Mouse (Mus musculus): Measurements from ENCODE around the gene Ccnd3. TPM values are rescaled to one million over a fixed set of nuclear protein-coding genes. Genes with fewer than 3 reads are reported as not detected.
A peak's percentile ranks its signal among the peaks of the same experiment; 100 is the strongest.
"Not testable (repeated sequence)": the region's sequence is repeated elsewhere in the genome, so short reads cannot be mapped to it uniquely, and the experiment has no call there.

Ccnd3 gene
- polyA plus RNA-seq, 1 experiment from 2014 or later, result 301 TPM

DNA sequence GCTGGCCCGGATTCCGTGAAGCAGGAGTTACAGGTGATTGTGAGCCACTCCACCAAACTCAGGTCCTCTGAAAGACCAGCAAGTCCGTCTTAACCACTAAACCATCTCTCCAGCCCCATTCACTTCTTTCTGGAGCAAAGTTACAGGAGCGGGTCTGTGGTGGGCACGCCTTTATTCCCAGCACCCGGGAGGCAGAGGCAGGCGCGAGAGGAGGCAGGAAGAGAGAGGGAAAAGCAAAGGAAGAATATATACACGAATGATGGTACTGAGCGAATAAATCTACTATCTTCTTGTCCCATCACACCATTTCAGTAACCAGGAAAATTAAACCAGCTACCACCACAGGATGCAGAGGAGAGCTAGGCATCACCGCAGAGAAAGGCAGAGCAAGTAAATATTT, 3.3 kb upstream of the Ccnd3 start:
- peak; percentile 16; the same call in 1 of the 2 replicates for ATAC-seq (ENCODE audit: low FRiP score, low TSS enrichment)
- 6% methylated on average over 11 of the region's 11 CpGs for WGBS
- peak overlapping the region; percentile 81 for H3K9ac ChIP-seq (replicated peaks; ENCODE audit: low read length)
- H3K27me3 ChIP-seq (ENCODE audit: insufficient read depth, low read length), result no peaks in the 10 kb centered on the region
- no peaks in the 10 kb centered on the region for H3K9me3 ChIP-seq (ENCODE audit: low read length)
- peaks cover 31% of the 10 kb centered on the region for H3K36me3 ChIP-seq (ENCODE audit: insufficient read depth, low read length)
- peaks cover 28% of the 10 kb centered on the region for H3K4me1 ChIP-seq (ENCODE audit: insufficient read depth, low read length)
- peak overlapping the region; percentile 75 for H3K4me3 ChIP-seq (ENCODE audit: low read length)
- H3K27ac ChIP-seq (ENCODE audit: low read length), result no peak overlapping the region
- peak overlapping the region; percentile 86 for H3K4me2 ChIP-seq (replicated peaks; ENCODE audit: low read depth, low read length)

DNA sequence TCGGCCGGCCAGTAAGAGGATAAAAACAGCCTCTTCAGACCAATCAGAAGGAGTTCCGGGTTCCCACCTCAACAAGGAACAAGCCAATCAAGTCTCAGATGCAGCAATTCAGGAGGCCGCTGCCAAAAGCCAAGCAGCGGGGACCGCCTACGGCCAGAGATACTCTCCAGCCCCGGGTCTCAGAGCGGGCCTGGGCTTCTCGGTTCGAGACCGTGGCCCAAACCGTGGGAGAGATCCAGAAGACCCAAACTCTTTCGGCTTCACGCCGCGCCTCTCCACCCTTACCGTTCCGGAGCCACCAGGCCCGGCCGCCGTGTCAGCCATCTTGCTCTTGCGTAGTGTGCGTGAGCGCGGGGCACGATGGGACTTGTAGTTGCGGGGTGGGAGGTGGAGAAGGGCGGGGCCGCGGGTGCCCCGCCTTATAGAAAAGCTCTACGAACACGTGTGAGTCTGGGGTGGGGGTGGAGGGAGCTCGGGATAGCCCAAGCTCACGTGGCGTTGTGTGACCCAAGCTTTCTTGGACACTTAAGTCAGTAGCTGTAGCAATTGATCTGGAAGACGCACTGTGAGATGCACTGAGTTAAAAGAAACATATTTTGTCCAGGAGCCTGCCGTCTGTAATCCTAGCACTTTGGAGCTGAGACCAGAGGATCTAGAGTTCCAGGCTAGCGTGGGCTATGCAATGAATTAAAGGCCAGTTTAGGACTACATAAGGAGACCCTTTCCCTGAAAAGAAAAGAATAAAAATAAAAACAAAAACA, 2.7 kb upstream of the Ccnd3 start, which contains the start of gene Taf8:
Gene Taf8, minus strand, starts transcription at position 347 of the 761 bp plus-strand sequence.
- Histone ChIP-seq H3K27ac (ENCODE audit: low read length) (peak within 1 kb of the TSS; percentile 82), H3K4me3 (ENCODE audit: low read length) (peak within 1 kb of the TSS; percentile 75), H3K36me3 (ENCODE audit: insufficient read depth, low read length) (peaks cover 27% of the 10 kb centered on the region), H3K4me2 (replicated peaks; ENCODE audit: low read depth, low read length) (peak within 1 kb of the TSS; percentile 86), H3K9me3 (ENCODE audit: low read length) (no peaks in the 10 kb centered on the region), H3K27me3 (ENCODE audit: insufficient read depth, low read length) (no peaks in the 10 kb centered on the region), H3K9ac (replicated peaks; ENCODE audit: low read length) (peak within 1 kb of the TSS; percentile 81), H3K4me1 (ENCODE audit: insufficient read depth, low read length) (peaks cover 28% of the 10 kb centered on the region)
- WGBS, result 2% methylated on average over 40 of the region's 40 CpGs
- ATAC-seq (ENCODE audit: low FRiP score, low TSS enrichment), result peak; percentile 94

DNA sequence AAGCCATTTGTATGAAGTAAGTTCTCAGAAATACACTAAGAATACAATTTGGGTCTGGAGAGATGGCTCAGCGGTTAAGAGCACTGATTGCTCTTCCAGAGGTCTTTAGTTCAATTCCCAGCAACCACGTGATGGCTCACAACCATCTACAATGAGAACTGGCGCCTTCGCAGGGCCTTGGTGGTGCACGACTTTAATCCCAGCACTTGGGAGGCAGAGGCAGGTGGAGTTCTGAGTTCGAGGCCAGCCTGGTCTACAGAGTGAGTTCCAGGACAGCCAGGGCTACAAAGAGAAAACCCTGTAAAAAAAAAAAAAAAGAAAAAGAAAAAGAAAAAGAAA, 2.2 kb upstream of the Ccnd3 start:
- Histone ChIP-seq H3K27ac (ENCODE audit: low read length) (peak overlapping the region; percentile 25), H3K4me2 (replicated peaks; ENCODE audit: low read depth, low read length) (peak overlapping the region; percentile 86; the same call in 1 of the 2 replicates), H3K4me1 (ENCODE audit: insufficient read depth, low read length) (peaks cover 32% of the 10 kb centered on the region), H3K36me3 (ENCODE audit: insufficient read depth, low read length) (peaks cover 23% of the 10 kb centered on the region), H3K4me3 (ENCODE audit: low read length) (peak overlapping the region; percentile 75; the same call in 1 of the 2 replicates)
- WGBS, result 83% methylated on average over 6 of the region's 6 CpGs
- not testable (repeated sequence) for H3K9ac ChIP-seq (replicated peaks; ENCODE audit: low read length); ATAC-seq (ENCODE audit: low FRiP score, low TSS enrichment); H3K27me3 ChIP-seq (ENCODE audit: insufficient read depth, low read length); H3K9me3 ChIP-seq (ENCODE audit: low read length)

DNA sequence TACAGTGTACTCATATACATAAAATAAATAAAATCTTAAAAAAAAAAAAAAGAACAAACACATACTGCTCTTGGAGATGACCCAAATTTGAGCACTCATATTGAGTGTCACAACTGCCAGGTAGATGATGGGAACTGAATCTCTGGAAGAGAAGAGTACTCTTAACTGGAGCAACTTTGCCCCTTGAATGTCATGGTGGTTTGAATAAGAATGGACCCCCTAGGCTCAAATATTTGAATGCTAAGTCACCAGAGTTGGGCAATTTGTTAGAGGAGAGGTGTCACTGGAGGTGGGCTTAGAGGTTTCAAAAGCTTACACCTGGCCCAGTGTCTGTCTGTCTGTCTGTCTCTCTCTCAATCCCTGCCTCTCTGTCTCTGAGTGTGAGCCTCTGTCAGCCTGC, 1.2 kb upstream of the Ccnd3 start:
- peaks cover 15% of the 10 kb centered on the region for H3K36me3 ChIP-seq (ENCODE audit: insufficient read depth, low read length)
- H3K27me3 ChIP-seq (ENCODE audit: insufficient read depth, low read length), result no peaks in the 10 kb centered on the region
- no peak overlapping the region for H3K9ac ChIP-seq (replicated peaks; ENCODE audit: low read length)
- H3K4me2 ChIP-seq (replicated peaks; ENCODE audit: low read depth, low read length), result no peak overlapping the region
- ATAC-seq (ENCODE audit: low FRiP score, low TSS enrichment), result no peak
- H3K9me3 ChIP-seq (ENCODE audit: low read length), result no peaks in the 10 kb centered on the region
- no peak overlapping the region for H3K27ac ChIP-seq (ENCODE audit: low read length)
- peaks cover 41% of the 10 kb centered on the region for H3K4me1 ChIP-seq (ENCODE audit: insufficient read depth, low read length)
- H3K4me3 ChIP-seq (ENCODE audit: low read length), result no peak overlapping the region

DNA sequence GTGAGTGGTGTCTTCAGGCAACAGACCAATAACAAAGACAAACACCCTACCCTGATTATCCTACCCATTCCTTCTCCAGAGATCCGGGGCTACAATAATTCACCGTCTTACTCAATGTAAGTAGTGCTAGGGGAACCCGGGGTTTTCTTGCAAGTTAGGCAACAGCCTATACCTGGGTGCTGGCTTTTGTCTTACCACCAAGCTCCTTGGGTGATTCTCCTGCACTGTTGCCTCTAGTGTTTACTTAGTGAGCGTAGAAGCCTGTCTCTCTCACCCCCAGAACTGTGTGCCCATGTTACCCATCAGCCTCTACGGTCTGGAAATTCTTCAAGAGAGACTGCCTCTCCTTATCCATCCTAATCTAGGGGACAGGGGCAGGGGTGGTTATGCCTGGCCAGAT, 623 bp upstream of the Ccnd3 start:
- no peak for ATAC-seq (ENCODE audit: low FRiP score, low TSS enrichment)
- Histone ChIP-seq H3K4me1 (ENCODE audit: insufficient read depth, low read length) (peaks cover 41% of the 10 kb centered on the region), H3K9me3 (ENCODE audit: low read length) (no peaks in the 10 kb centered on the region), H3K27ac (ENCODE audit: low read length) (no peak overlapping the region; the same call in 1 of the 2 replicates), H3K4me3 (ENCODE audit: low read length) (peak overlapping the region; percentile 45; the same call in 1 of the 2 replicates), H3K9ac (replicated peaks; ENCODE audit: low read length) (peak overlapping the region; percentile 64), H3K27me3 (ENCODE audit: insufficient read depth, low read length) (no peaks in the 10 kb centered on the region), H3K36me3 (ENCODE audit: insufficient read depth, low read length) (peaks cover 13% of the 10 kb centered on the region), H3K4me2 (replicated peaks; ENCODE audit: low read depth, low read length) (peak overlapping the region; percentile 67)
- 65% methylated on average over 5 of the region's 5 CpGs for WGBS

DNA sequence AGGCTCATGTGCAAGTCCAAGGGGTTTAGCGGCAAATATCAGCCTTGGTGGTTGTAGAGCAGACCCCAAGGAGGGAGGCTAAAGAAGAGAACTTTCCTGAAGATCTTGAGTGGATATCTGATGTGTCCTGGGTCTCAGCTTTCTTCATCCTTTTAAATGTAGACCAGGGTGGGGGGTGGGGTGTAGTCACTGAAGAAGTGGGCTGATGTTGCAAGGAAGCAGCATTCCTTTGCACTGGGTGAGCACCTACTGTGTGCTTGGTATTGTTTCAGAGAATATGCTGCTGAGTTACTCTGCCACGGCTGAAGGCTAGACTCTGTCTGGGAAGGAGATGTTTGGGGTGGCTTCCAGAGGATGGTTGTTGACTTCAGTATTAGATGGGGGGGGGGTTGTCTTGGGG, 715 bp downstream of the Ccnd3 start:
- H3K27ac ChIP-seq (ENCODE audit: low read length), result peak overlapping the region; percentile 37; the same call in 1 of the 2 replicates
- no peaks in the 10 kb centered on the region for H3K27me3 ChIP-seq (ENCODE audit: insufficient read depth, low read length)
- peak overlapping the region; percentile 45 for H3K4me3 ChIP-seq (ENCODE audit: low read length)
- 58% methylated on average over 2 of the region's 2 CpGs for WGBS
- H3K9me3 ChIP-seq (ENCODE audit: low read length), result no peaks in the 10 kb centered on the region
- peaks cover 41% of the 10 kb centered on the region for H3K4me1 ChIP-seq (ENCODE audit: insufficient read depth, low read length)
- peak overlapping the region; percentile 67 for H3K4me2 ChIP-seq (replicated peaks; ENCODE audit: low read depth, low read length)
- H3K9ac ChIP-seq (replicated peaks; ENCODE audit: low read length), result peak overlapping the region; percentile 64
- no peak for ATAC-seq (ENCODE audit: low FRiP score, low TSS enrichment)
- peaks cover 3% of the 10 kb centered on the region; the same call in 1 of the 2 replicates for H3K36me3 ChIP-seq (ENCODE audit: insufficient read depth, low read length)

DNA sequence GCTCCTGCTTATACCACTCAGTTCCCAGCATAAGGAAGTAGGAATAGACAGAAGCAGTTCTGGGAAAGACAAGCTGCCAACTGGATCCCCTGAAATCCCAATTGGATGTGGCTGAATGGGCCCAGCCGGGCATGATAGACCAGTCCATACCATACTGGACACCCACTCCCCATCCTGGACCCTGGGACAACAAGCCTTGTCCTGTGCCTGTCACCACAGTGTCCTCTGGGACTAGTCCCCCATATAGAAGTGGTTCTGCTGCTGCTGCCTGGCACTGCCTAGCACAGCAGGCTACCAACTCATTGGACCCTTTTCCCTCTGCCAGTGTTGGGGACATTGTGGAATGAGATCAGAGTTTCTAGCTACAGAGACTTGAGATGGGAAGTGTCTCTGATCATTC, 1.2 kb downstream of the Ccnd3 start:
- WGBS, result 77% methylated on average over 1 of the region's 1 CpGs
- peaks cover 39% of the 10 kb centered on the region for H3K4me1 ChIP-seq (ENCODE audit: insufficient read depth, low read length)
- no peak for ATAC-seq (ENCODE audit: low FRiP score, low TSS enrichment)
- no peaks in the 10 kb centered on the region for H3K9me3 ChIP-seq (ENCODE audit: low read length)
- no peak overlapping the region for H3K4me2 ChIP-seq (replicated peaks; ENCODE audit: low read depth, low read length)
- H3K9ac ChIP-seq (replicated peaks; ENCODE audit: low read length), result no peak overlapping the region
- H3K27me3 ChIP-seq (ENCODE audit: insufficient read depth, low read length), result no peaks in the 10 kb centered on the region
- H3K4me3 ChIP-seq (ENCODE audit: low read length), result no peak overlapping the region
- no peak overlapping the region for H3K27ac ChIP-seq (ENCODE audit: low read length)
- no peaks in the 10 kb centered on the region for H3K36me3 ChIP-seq (ENCODE audit: insufficient read depth, low read length)

DNA sequence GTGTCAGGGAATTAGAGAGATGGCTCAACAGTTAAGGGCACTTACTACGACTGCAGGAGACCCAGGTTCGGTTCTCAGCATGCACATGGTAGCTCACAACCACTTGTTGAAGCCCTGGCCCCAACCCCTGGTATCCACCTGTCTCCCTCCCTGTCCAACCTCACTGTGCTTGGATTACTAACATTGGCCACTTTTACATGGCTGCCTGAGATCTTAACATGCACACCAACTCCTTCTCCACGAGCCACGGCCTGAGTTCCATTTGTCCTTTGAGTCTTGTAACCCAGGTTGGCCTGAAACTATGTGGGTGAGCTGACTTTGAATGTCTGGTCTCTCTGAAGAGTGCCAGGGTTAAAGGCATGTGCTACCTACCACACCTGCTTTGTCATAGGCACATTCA, 1.8 kb downstream of the Ccnd3 start:
- no peak for ATAC-seq (ENCODE audit: low FRiP score, low TSS enrichment)
- no peaks in the 10 kb centered on the region for H3K36me3 ChIP-seq (ENCODE audit: insufficient read depth, low read length)
- peaks cover 39% of the 10 kb centered on the region for H3K4me1 ChIP-seq (ENCODE audit: insufficient read depth, low read length)
- no peak overlapping the region for H3K9ac ChIP-seq (replicated peaks; ENCODE audit: low read length)
- no peak overlapping the region for H3K27ac ChIP-seq (ENCODE audit: low read length)
- no peak overlapping the region for H3K4me3 ChIP-seq (ENCODE audit: low read length)
- no peaks in the 10 kb centered on the region for H3K9me3 ChIP-seq (ENCODE audit: low read length)
- no peaks in the 10 kb centered on the region for H3K27me3 ChIP-seq (ENCODE audit: insufficient read depth, low read length)
- 90% methylated on average over 4 of the region's 4 CpGs for WGBS
- H3K4me2 ChIP-seq (replicated peaks; ENCODE audit: low read depth, low read length), result no peak overlapping the region

DNA sequence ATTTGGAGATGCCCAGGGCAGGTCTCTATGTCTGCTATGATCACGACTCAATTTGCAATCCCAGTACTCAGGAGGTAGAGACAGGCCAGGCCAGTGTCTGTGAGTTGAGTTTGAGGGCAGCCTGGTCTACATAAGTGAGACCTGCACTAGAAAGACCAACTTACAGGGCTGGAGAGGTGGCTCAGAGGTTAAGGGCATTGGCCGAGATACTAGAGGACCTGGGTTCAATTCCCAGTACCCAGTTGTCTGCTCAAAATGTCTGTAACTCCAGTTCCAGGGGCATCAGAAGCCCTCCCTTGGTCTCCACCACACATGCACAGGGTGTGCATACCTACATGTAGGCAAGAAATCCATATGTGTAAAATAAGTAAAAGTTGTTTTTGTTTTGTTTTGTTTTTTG, 2.7 kb downstream of the Ccnd3 start:
- Histone ChIP-seq H3K9me3 (ENCODE audit: low read length) (no peaks in the 10 kb centered on the region), H3K4me3 (ENCODE audit: low read length) (no peak overlapping the region), H3K4me1 (ENCODE audit: insufficient read depth, low read length) (peaks cover 41% of the 10 kb centered on the region), H3K27ac (ENCODE audit: low read length) (peak overlapping the region; percentile 62; the same call in 1 of the 2 replicates), H3K27me3 (ENCODE audit: insufficient read depth, low read length) (no peaks in the 10 kb centered on the region), H3K9ac (replicated peaks; ENCODE audit: low read length) (no peak overlapping the region), H3K36me3 (ENCODE audit: insufficient read depth, low read length) (no peaks in the 10 kb centered on the region), H3K4me2 (replicated peaks; ENCODE audit: low read depth, low read length) (peak overlapping the region; percentile 52)
- WGBS, result 83% methylated on average over 2 of the region's 2 CpGs
- ATAC-seq (ENCODE audit: low FRiP score, low TSS enrichment), result no peak

DNA sequence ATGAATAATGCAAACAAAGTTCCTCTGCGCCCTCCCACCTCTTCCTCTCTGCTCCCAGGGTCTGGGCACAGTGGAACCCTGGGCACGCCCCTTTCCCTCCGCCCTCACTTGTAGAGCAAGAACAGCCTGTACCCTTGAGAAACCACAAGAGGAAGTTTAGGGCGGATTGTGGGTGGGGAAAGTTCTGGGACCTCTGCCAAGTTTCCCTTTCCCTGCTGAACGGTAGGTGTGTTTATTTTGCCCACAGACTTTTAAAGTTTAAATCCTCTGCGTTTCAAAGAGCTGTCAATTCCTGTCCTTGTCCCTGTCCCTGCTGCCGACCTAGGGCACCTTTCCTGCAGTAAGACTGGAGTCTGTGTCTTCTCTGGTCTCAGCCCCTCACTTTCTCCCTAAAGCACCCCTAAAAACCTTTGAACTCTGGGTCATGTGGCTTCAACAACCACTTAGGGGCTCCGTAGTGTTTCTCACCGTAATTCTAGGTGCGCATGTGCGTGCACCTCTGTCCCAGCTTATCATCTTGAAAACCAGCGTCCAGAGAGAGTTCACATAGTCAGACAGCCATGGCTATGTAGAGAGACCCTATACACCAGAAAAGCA, 3.3 kb downstream of the Ccnd3 start:
- H3K27ac ChIP-seq (ENCODE audit: low read length), result peak overlapping the region; percentile 95
- peak overlapping the region; percentile 28 for H3K4me3 ChIP-seq (ENCODE audit: low read length)
- H3K9me3 ChIP-seq (ENCODE audit: low read length), result no peaks in the 10 kb centered on the region
- no peaks in the 10 kb centered on the region for H3K27me3 ChIP-seq (ENCODE audit: insufficient read depth, low read length)
- H3K4me2 ChIP-seq (replicated peaks; ENCODE audit: low read depth, low read length), result peak overlapping the region; percentile 52
- WGBS, result 19% methylated on average over 12 of the region's 12 CpGs
- H3K36me3 ChIP-seq (ENCODE audit: insufficient read depth, low read length), result no peaks in the 10 kb centered on the region
- H3K4me1 ChIP-seq (ENCODE audit: insufficient read depth, low read length), result peaks cover 44% of the 10 kb centered on the region
- peak overlapping the region; percentile 55 for H3K9ac ChIP-seq (replicated peaks; ENCODE audit: low read length)
- peak; percentile 73 for ATAC-seq (ENCODE audit: low FRiP score, low TSS enrichment)

Measured in kidney, embryonic 16.5 days (tissue).